Mouse (Mus musculus): ENCODE data around the gene Arfip1. TPM values are rescaled to one million over a fixed set of nuclear protein-coding genes. Genes with fewer than 3 reads are reported as not detected.

Arfip1 gene
- 59.6 TPM for polyA plus RNA-seq (2017; shearing (Covaris generic))

DNA sequence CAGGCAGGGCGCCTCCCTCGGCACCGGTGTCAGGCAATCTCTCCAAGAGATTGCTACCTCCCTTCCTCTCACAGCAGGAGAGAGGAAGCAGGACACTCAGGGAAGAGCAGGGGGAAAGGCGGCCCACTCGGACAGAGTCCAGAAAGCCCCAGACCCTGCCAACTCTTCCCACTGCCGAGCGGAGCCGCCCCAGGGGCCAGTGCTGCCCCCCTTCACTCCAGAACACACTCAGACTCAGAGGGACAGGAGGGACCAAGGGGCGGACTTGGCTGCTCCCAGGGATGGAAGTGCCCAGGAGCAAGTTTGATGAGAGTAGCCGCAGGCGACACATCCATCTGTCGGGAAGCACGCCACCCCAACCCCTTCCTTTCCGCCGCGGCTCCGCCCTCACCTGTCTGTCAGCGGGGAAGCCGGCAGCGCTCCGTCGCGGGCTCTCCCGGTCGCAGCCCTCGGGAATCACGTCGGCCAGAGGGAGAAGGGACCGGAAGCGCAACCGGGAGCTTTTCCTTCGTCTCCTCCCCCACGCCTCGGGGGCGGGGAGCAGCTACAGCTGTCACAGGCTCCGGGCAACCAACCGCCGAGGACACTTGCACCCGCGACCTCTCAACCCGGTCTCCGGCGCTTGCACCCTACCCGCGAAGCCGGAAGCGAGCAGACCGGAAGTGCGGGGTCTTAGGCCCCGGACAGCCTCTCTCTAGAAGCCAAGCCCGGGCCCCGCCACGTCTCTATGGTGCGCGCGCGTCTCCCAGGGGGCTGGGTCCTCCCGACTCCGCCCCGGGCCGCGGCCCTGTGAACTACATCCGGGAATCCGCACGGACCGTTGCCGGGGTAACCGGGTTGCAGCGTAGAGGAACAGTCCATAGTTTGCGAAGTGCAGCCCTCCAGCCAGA, at the start of gene Arfip1:
Gene Arfip1 (minus strand): TSS at position 603 of the 890 bp plus-strand sequence.

DNA sequence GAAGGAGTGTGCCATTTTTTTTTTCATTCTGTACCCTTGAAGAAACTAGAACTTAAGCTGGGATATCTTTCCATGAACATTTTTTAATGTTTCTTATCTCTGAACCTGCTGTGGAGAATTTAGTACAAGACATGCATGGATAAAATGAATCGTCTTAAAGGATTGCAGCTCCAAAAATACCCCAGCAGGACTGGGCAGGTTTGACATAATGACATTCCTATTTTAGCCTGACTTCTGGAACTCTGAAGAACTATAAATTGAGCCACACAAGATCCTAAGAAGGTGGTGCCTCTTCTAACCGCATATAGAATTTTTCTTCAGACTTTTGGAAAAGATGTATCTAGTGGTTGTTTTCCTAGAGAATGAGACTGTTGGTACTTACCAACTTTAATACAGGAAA, 10.8 kb upstream of the Arfip1 start, which contains the start of gene Tigd4:
Gene Tigd4 (plus strand): TSS at position 301 of the 400 bp plus-strand sequence.

DNA sequence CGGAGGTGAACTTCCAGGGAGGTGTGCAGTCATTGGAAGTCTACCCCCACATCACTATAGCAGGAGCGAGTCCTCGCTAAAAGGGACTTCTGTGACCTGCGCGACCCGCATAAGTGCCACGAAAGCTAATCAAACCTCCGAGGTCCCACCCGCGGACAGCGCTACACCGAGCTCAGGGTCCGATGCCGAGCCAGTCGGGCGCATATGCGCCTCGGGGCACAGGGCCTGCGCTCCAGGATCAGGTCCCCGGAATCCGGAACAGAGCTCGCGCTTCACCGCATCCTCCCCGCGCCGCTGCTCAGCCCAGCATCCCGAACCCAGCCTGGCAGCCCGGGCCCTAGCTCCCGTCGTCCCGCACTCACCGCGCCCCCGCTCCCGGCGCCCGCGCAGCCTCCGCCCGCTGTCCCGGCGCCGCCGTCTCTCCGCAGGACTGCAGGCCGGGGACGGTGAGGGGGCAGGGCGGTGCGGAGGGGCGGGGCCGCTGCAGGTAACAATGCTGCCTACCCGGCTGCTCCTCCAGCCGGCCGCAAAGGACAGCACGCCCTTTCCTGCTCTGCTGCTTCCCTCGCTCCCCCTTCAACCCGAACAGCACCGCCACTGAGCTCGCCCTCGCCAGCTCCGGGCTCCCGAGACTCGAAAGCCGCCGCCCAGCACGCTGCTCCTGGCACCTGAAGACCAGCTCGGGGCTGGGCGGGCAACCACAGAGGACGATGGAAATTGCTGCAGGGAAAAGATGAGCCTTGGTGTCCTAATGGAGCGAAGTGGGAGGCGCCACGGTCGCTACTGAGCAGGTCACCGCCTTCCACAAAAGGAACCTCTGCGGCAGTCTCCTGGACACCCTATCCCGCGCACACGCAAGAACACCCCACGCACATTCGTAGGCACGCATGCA, 102.2 kb downstream of the Arfip1 start, which contains the start of gene Fhdc1:
Gene Fhdc1 (minus strand): TSS at position 424 of the 892 bp plus-strand sequence.

Other genes with a start within 250 kb of the Arfip1 start
- gene Fhdc1, start 102.2 kb downstream of the Arfip1 start, polyA plus RNA-seq (2017; shearing (Covaris generic)): 5.7 TPM
- gene Tigd4, start 10.9 kb upstream of the Arfip1 start, polyA plus RNA-seq (2017; shearing (Covaris generic)): not detected
- gene Tmem154, start 83.6 kb upstream of the Arfip1 start, polyA plus RNA-seq (2017; shearing (Covaris generic)): 152 TPM
- 4.7 TPM for gene Fbxw7, start 232.6 kb upstream of the Arfip1 start, polyA plus RNA-seq (2017; shearing (Covaris generic))

Data from activated CD4-positive, CD25-positive, alpha-beta regulatory T cell, adult 9 weeks (primary cell).